Mouse (Mus musculus) neural tube, embryonic 10.5 days (tissue): ENCODE results near the gene Brd1.

Source experiments
- DNase-seq: peaks from one replicate; pipeline ENCODE4 v3.0.0-alpha.2; 2017; ENCODE audit warnings: low spot score; ENCODE audit errors: extremely low spot score

Brd1 gene

DNA sequence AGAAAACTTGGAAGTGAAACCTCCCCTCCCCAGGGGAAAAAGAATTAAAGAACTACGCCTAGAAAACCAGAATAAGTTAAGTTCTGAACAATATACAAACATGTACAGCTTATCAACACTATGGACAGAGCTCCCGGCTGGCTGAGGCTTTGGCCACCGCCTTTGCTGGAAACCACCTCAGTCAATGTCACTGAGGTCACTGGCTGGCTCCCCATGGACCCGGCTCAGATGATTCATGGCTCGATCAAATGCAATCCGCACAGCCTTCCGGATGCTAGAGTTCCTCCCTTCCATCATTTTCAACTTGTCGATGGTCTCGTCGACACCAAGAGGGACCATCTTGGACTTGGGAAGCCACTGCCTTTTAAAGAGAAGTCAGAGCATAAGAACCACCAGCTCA, 45.9 kb downstream of the Brd1 start:
- no peak for DNase-seq

GRCm38 (mm10) chr15:88686725-88687124, 47.3 kb downstream of the Brd1 start:
- DNase-seq: no peak

DNA sequence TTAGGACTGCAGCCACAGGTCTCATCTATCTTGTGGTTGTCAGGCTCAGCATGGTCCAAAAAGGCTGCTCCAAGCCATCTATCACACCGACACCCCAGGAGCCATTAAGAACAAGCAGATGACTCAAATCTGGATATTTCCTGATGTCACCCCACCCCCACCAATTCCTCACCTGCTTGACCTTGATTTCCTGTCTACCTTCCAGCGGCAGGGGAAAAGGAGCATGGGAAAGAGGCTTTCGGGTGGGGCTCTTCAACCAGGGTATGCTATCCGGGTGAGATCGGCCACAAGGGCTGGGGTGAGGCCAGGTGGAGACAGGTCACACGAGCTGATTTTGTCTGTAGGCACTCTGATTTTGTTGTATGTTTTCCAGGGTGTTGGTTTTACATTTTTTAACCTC, 50.0 kb downstream of the Brd1 start:
- no peak for DNase-seq

DNA sequence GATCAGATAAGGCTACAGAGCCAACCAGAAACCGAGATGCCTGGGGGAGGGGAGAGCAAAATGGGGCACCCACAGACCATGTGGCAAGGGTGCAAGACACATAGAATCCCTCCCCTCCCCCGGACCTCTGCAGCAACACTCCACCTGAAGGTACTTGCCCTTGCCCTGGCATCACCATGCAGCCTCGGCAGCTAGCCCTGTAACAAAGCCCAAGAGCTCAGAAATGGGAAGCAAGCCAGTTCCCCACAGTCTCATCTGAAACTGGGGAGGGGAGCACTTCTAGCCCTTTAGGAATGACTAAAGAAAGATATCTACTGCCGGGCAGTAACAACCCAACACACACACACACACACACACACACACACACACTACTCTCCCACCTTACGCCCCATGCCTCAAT, 53.1 kb downstream of the Brd1 start:
- no peak for DNase-seq

GRCm38 (mm10) chr15:88677568-88677967, 56.5 kb downstream of the Brd1 start:
- DNase-seq: no peak

DNA sequence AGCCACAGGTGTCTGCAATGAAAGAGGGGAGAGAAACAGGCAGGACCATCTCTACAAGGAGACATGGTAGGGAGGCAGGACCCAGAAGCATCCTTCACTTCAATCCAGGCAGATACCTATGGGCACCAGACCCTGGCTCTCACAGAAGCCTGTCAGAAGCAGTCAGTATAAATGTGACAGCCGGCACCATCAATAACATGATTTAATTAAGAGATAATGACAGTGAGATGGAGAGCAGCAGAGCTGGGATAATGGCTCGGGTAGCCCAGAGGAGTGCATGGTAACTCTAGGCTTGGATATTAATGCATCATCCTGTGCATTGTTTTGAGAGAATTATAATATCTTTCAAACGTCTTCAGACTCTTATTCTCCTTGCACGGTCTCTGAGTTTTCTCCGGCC, 58.0 kb downstream of the Brd1 start:
- no peak for DNase-seq

- no peak for DNase-seq
Observed at GRCm38 (mm10) chr15:88668693-88669092, 65.3 kb downstream of the Brd1 start.

- DNase-seq: no peak
Observed at GRCm38 (mm10) chr15:88667653-88668052, 66.4 kb downstream of the Brd1 start.

DNA sequence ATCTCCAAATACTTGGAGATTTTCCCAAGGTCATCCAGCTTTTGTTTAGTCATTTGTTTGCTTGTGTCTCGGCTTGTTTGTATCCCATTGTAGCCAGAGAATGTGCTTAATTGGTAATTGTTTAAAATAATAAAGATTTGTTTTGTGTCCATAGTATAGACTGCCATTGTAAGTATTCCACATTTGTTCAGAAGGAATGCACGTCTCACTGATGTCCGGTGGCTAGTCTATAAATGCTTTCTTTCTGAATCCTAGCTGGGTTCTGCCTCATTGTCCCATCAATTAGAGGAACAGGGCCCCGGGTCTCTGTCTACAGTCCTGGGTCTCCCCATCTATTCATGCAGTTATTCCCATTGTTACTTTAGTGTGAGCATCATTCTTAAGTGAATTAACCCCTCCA, 68.2 kb downstream of the Brd1 start:
- no peak for DNase-seq

GRCm38 (mm10) chr15:88663041-88663440, 71.0 kb downstream of the Brd1 start:
- DNase-seq: no peak

DNA sequence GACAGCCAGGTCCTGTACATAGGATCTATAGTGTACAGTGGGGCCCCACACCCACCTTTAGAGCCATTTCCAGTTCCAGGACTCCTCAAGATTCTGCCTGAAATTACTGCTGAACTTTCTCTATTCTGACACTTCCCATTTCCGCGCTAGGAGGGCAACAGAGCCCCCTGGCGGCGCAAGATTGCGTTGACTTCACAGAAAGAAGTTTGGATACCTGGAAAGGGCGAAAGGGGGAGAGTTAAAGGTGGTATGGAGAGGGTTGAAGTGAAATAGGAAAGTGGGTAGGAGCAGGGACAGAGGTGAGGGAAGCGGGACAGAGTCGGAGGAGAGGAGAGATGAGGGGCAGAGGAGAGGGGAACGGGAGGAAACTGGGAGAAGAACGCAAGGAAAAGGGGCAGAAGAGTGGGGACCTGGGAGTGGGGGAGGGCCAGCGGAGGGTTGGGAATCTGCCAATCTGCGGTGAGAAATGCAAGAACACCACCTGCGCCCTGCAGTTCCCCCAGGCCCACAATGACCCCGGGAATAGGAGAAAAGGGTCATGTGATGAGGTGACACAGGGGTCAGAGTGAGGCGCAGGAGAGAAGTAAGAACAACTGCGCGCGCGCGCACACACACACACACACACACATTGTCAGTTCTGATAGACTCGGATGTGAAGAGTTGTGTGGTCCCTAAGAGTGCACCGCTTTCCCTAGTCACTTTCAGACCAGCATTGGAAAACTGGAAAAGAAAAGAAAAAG, 71.8 kb downstream of the Brd1 start:
- peak; percentile 72 for DNase-seq

- DNase-seq: no peak
Observed at GRCm38 (mm10) chr15:88661654-88662053, 72.4 kb downstream of the Brd1 start.

GRCm38 (mm10) chr15:88652006-88652405, 82.0 kb downstream of the Brd1 start:
- DNase-seq: no peak

- peak; percentile 77 for DNase-seq
Observed at GRCm38 (mm10) chr15:88651019-88651418, 83.0 kb downstream of the Brd1 start.
